Mouse (Mus musculus) thymus, adult 2 months (tissue): ENCODE measurements around the gene Chil1. TPM values are rescaled to one million over a fixed set of nuclear protein-coding genes. Genes with fewer than 3 reads are reported as not detected.
A peak's percentile ranks its signal among the peaks of the same experiment; 100 is the strongest.

Source experiments
- DNase-seq: peaks from one replicate; pipeline ENCODE4 v3.0.0; 2021
- H3K27ac ChIP-seq: fragments of 200-500 bp; 2 replicates; pipeline ENCODE4 v1.5.1; 2012; ENCODE audit warnings: low read length, control low read depth; ENCODE audit not compliant: control insufficient read depth, insufficient read depth
- H3K27me3 ChIP-seq: fragments of 200-500 bp; 2 replicates; pipeline ENCODE4 v1.6.1; 2012; ENCODE audit warnings: mild to moderate bottlenecking, low read length, moderate library complexity, mixed read lengths; ENCODE audit not compliant: control insufficient read depth, insufficient read depth
- H3K36me3 ChIP-seq: fragments of 200-500 bp; 2 replicates; pipeline ENCODE4 v1.6.1; 2012; ENCODE audit warnings: mild to moderate bottlenecking, low read length, moderate library complexity; ENCODE audit not compliant: control insufficient read depth, insufficient read depth
- H3K4me1 ChIP-seq: fragments of 200-500 bp; replicated peaks from 2 replicates; pipeline ENCODE4 v1.6.1; 2012; ENCODE audit warnings: low read length; ENCODE audit not compliant: control insufficient read depth, insufficient read depth
- H3K4me3 ChIP-seq: fragments of 200-500 bp; 2 replicates; pipeline ENCODE4 v1.5.1; 2012; ENCODE audit warnings: mild to moderate bottlenecking, low read length, control low read depth, moderate library complexity; ENCODE audit not compliant: control insufficient read depth, insufficient read depth
- CTCF ChIP-seq: fragments of 200-500 bp; IDR thresholded peaks from 2 replicates; pipeline ENCODE4 v1.5.1; 2012; ENCODE audit warnings: mild to moderate bottlenecking, control low read depth, low read length, moderate library complexity, borderline replicate concordance; ENCODE audit not compliant: control insufficient read depth, poor library complexity, insufficient read depth; ENCODE audit errors: extremely low read depth
- POLR2A ChIP-seq: fragments of 200-500 bp; IDR thresholded peaks from 2 replicates; pipeline ENCODE4 v1.6.1; 2012; ENCODE audit warnings: mild to moderate bottlenecking, low read length, control low read depth, moderate library complexity; ENCODE audit not compliant: control insufficient read depth, poor library complexity, insufficient read depth; ENCODE audit errors: extremely low read depth
- WGBS: fragments of 180-500 bp; shearing (Covaris S2); methylation state at CpG from one replicate; pipeline ENCODE4 v1.1.7; 2018; 5-methylcytosine and 5-hydroxymethylcytosine counted together
- polyA plus RNA-seq: library from polyadenylated mRNA; depleted of rRNA; stranded (reverse); fragments of >200 nt; gene quantifications from 2 replicates; pipeline ENCODE4 v1.2.3, GENCODE M21; 2012

Chil1 gene
- polyA plus RNA-seq, 1 experiment: 9.5 TPM

DNA sequence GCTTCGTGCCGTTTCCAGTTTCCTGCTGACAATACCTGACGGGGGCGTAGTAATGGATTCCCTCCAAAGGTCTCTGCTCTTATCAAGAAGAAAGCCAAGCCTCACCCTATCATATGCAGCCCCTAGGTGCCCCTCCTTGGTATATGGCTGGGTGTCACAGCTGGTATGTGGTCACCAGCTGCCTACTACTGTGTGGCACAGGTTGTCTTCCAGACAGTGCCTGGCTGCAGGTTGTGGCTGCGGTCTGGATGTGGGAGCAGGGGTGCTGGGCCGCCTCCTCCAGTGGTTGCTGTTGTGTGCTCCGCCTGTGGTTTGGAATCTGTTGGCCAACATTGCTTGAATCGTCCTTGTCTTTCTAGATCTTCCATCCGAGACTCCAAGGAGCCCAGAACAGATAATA, 31.2 kb upstream of the Chil1 start:
- no peak for TF ChIP-seq CTCF
- TF ChIP-seq POLR2A: no peak
- no peaks in the 10 kb centered on the region for H3K27me3 ChIP-seq

DNA sequence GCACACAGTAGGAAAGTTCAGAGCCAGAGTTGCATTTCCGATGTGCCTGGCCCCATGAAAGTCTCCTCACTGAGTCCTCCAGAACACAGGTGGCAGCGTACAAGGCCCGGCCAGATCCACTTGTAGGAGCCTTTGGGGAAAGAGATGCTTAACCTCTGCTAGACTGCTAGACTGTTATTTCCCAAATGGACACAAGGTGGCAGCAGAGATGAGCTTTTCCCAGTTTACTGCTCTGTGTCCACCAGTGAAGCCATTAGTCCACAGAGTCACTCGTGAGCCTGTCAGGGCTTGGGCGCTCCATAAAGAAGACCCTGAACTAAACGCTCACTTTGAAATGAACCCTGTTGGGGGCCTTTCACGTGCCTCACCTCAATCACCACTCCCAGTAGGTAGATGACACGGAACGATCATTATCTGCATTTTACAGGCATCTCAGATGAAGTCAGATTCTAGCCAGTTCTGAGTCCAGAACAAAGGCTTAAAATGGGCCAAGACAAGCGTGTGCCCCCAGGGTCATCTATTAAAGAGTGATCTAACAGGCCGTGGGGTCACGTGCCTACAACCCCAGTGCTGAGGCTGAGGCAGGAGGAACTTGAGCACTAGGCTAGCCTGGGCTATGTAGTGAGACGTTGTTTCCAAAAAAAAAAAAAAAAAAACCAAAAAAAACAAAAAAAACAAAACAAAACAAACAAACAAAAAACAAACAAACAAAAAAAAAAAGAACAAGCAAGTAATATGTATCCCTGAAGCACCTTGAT, 30.1 kb upstream of the Chil1 start:
- Histone ChIP-seq H3K27ac (no peak overlapping the region), H3K4me1 (no peaks in the 10 kb centered on the region), H3K27me3 (no peaks in the 10 kb centered on the region), H3K4me3 (no peak overlapping the region), H3K36me3 (no peaks in the 10 kb centered on the region)
- peak; percentile 66 for DNase-seq
- peak; percentile 23; the same call in 1 of the 2 replicates for TF ChIP-seq CTCF
- no peak for TF ChIP-seq POLR2A
- 35% methylated on average over 13 of the region's 13 CpGs for WGBS

More for the DNA sequence above, 31.2 kb upstream of the Chil1 start:
- Histone ChIP-seq H3K4me1 (no peaks in the 10 kb centered on the region), H3K4me3 (no peak overlapping the region), H3K27ac (no peak overlapping the region), H3K36me3 (no peaks in the 10 kb centered on the region)
- 87% methylated on average over 9 of the region's 9 CpGs for WGBS
- DNase-seq: no peak

DNA sequence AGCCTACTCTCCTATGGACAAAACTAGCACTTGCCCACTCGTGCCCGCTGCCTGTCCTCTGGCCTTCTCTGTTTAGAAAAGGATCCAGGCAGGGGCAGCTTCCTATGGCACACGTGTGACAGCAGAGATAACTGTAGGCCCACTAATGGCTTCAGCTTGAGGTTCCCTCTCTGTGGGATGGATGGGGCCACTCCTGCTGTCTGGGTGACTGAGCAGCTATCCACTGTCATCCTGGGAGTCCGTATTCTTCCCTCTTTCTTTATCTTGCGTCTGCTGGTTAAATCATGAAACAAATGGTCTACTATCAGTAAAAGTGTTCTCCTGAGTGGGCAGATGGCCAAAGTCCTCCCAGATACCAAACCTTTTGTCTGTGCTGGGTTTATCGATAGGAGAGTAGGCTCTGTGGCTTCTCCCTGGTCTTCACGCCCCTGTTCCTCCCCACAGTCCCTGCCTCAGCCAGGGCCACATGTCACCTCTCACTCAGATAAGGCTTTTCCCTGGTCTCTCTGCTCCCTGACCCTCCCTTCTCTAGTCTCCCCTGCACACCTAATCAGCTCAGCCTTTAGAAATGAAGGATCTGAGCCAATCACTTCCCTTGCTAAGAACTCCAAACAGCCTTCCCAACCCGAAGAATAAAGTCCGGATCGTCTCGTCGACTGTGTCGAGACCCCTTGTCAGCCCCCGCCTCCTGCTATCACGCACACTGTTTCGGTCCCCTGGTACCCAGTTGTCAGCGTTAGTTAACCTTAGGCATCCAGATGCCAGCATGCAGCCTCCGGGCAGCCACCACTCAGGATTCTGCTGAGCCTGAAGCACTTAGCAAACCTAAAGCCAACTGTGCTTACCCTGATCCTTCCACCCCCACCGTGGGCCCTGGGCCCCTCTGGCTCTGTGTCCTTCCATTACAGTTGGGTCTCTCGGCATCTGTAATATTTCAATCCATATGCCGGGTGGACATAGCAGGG, 29.1 kb upstream of the Chil1 start:
- DNase-seq: no peak

DNA sequence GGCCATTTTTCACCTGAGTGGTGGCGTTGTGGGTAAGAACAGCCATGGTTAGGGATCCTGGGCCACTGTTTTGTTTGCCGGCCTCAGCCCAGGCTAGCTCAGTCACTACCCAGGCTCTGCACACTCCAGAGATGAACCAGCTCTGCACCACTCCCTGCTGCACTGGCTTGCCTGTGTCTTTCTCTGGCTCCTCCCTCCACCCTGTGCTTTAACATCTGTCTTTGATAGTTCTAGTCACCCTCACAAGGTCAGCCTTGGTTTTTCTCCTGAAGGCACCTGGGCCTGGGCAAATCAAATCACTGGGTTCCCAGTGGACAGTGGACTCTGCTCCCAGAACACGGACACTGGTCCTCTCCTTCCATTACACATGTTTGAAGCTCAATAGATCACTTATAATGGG, 27.9 kb upstream of the Chil1 start:
- Histone ChIP-seq H3K4me1 (no peaks in the 10 kb centered on the region), H3K36me3 (no peaks in the 10 kb centered on the region), H3K27me3 (no peaks in the 10 kb centered on the region), H3K27ac (no peak overlapping the region), H3K4me3 (no peak overlapping the region)
- DNase-seq: no peak
- WGBS: 99% methylated on average over 3 of the region's 3 CpGs
- no peak for TF ChIP-seq POLR2A
- TF ChIP-seq CTCF: no peak

More for the DNA sequence above, 29.1 kb upstream of the Chil1 start:
- Histone ChIP-seq H3K4me3 (no peak overlapping the region), H3K36me3 (no peaks in the 10 kb centered on the region), H3K4me1 (no peaks in the 10 kb centered on the region), H3K27ac (no peak overlapping the region), H3K27me3 (no peaks in the 10 kb centered on the region)
- TF ChIP-seq POLR2A: no peak
- no peak for TF ChIP-seq CTCF
- WGBS: 90% methylated on average over 21 of the region's 21 CpGs

DNA sequence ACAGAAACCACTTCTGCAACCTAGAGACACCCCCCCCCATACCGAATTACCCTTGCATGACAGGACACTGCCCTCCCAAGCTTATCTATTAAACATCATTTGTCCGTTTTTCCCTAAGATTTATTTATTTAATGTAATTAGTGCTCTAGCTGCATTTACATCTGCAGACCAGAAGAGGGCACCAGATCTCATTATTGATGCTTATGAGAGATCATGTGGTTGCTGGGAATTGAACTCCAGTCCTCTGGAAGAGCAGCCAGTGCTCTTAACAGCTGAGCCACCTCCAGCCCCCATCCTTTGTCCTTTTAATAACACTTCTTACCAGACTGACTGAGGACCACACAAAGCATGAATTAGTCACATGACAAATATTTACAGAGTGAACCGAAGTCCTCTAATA, 27.3 kb upstream of the Chil1 start:
- DNase-seq: no peak
- H3K4me1 ChIP-seq: no peaks in the 10 kb centered on the region
- H3K27me3 ChIP-seq: no peaks in the 10 kb centered on the region
- H3K27ac ChIP-seq: no peak overlapping the region
- no peaks in the 10 kb centered on the region for H3K36me3 ChIP-seq
- TF ChIP-seq POLR2A: no peak
- TF ChIP-seq CTCF: no peak
- WGBS: 66% methylated on average over 3 of the region's 3 CpGs
- no peak overlapping the region for H3K4me3 ChIP-seq

DNA sequence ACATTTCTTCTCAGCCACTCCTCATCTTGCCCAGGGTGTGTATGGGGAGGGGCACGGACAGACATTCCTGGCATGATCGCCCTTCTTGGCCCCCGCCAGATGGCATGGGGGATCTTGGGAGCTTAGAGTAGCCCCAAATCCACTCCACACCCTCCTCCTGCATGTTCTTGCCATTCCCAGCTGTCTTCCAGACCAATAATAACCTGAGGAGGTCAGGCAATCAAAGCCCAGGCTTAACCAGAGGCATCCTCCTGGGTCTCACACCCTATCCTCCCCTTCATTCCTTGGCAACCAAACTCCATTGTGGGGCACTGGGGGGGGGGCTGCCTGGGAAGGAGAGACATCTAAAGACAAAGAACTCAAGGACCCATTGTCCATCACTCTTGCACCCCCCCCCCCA, 21.6 kb upstream of the Chil1 start:
- DNase-seq: no peak
- Histone ChIP-seq H3K4me3 (no peak overlapping the region), H3K4me1 (no peaks in the 10 kb centered on the region), H3K36me3 (no peaks in the 10 kb centered on the region), H3K27ac (no peak overlapping the region), H3K27me3 (no peaks in the 10 kb centered on the region)
- 95% methylated on average over 3 of the region's 3 CpGs for WGBS
- TF ChIP-seq CTCF (no peak), POLR2A (no peak)
